Mouse (Mus musculus): ENCODE results near the gene Trp53bp1.

The Trp53bp1 gene

DNA sequence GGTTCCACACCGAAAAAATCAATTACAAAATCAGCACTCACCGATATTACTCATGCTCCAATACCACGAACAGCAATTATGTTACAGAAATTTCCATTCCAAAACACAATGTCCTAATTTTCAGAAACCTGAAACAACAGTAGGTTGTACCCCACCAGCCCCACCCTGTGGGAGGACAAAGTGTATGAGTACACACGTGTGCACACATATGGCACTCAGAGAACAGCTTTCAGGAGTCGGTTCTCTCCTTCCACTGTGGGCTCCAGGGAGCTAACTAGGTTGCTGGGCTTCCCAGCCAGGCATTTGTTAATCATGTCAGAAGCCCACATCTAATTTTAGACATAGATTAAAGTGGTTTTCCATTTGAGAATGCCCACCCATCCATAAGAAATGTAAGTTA, 27.1 kb downstream of the Trp53bp1 start:
- no peak for DNase-seq

DNA sequence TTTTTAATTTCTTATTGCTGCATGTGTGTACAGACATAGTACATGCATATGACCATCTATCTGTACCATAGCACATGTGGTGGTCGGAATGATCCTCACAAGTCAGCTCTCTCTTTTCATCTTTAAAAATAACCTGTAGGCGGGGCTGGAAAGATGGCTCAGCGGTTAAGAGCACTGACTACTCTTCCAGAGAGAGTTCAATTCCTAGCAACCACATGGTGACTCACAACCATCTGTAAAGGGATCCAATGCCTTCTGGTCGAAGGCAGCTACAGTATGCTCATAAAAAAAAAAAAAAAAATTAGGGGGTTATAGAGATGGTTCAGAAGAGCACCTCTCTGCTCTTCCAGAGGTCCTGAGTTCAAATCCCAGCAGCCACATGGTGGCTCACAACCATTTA, 31.8 kb downstream of the Trp53bp1 start:
- DNase-seq, result no peak

DNA sequence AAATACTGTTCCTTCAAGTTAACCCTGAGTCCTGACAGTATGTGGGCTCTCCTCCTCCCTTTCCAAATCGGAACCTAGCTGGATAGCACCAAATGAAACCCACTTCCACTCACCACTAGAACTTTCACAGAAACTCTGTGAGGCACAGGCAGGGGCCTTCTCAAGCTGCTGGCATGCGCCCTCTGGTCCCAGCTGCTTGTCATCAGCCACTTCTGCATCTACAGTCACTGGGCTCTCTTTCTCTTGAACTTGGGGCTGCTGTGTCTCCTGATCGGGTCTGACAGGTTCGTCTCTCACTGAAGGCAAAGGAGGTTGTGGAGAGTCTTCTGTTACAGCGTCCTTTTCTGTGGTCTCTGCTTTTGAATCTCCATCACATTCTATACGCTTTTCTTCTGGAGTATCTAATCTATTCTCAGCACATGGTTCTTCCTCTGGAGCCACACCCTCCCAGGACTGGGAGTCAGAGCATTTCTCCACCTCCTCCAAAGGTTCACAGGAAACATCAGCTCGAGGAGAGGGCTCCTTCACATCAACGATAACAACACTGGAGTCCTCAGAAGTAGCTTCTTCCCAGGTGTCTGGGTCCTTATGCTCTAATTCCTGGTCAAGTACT, 35.6 kb downstream of the Trp53bp1 start:
- no peak for DNase-seq

DNA sequence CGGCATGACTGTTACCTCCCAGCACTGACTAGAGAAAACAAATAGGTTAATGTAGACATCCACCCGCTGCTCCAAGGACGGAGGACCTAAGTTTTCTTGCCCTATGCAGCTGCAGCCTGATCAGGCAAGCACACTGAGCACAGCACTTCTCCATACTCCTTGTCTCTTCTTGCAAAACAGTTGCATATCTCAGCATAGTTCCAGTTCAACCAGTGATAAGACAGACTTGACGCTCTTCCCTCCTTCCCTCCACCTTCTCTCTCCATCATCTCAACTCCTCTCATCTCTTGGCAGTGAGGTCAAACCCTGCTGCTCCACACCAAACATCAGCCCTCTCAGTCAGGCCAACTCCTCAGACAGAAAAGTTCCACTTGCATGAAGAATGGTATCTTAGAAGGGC, 43.1 kb downstream of the Trp53bp1 start:
- no peak for DNase-seq

DNA sequence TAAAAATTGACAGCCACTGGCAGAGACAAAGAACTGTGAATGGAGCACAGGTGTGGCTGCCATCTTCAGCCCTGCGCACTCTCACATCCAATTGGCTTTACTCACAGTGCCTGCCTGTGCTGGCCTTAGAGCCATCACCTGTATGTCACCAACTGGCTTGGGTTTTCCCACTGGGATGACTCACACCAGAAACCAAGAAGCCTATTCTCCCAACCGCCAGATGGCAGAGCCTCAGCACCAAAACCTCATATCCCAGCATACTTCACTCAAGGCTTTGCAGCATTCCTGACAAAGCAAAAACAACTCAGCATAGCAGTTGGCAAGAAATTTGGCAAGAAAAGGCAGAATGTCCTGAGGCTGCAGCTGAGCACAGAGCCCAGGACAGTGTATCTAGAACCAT, 48.2 kb downstream of the Trp53bp1 start:
- DNase-seq, result no peak

DNA sequence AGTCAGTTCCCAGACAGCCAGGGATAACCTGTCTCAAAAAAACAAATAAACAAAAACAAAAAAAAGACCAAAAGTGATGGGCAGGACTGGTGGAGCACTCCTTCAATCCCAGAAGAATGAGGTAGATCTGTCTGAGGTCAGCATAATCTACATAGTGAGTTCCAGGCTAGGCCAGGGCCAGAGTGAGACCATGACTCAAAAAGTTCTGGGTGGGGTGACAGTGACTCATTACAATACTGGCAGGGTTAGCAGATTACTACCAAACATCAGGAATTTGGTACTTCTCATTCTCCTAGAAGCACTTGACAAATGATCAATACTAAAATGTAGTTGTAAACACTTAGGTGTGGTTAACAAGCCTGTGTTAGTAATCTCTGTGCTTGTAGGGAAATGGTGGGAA, 51.2 kb downstream of the Trp53bp1 start:
- no peak for DNase-seq

DNA sequence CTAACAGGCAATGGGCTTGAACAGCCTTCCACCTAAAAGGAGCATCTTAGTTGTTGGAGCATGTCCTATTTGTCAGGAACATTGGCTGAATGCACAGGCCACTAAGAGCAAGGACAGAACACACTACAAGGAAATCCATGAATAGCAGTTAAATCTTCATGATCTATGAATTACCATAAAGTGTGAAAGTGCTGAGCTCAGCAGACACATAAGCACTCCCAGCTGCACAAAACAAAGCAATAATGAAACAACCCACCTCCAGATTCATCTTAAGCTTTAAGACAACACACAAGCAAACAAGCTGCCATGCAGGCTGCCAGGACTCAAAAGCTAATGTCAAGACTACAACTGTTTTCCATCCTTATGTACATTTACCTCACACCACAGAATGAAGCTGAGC, 52.0 kb downstream of the Trp53bp1 start:
- no peak for DNase-seq

DNA sequence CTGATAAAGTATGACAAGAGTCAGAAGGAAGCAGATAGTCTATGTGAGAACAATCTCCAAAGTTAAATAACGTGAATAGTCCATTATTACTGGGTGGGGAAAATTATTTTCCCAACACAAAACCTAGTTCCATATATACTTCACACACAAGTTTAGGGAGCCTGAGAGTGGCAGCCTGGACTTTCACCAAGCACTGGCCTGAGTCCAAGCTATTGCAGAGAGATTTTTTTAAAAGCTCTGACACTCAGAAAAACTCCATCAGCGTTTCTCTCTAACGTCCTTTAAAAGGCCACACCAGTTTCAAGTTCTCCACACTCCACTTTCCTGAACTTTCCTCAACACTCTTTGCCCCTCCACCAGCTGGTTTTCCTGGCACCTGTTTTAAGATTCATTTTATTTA, 56.7 kb downstream of the Trp53bp1 start:
- DNase-seq, result peak; percentile 37 to 54

DNA sequence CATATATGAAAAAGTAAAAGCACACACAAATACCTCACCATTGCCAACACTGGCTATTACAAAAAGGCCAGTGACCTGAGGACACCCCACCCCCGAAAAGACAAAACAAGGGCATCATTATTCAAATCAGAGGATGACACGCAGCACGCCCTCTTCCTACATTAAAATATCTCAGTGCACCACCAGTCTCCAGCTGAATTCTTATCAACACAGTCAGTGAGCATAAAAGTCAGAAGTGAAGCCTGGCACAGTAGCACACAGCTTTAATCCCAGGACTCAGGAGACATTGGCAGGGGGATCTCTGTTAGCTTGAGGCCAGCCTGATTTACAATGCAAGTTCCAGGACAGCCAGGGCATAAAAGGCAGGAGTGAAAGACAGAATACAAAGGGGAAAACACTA, 64.7 kb downstream of the Trp53bp1 start:
- DNase-seq, result no peak

DNA sequence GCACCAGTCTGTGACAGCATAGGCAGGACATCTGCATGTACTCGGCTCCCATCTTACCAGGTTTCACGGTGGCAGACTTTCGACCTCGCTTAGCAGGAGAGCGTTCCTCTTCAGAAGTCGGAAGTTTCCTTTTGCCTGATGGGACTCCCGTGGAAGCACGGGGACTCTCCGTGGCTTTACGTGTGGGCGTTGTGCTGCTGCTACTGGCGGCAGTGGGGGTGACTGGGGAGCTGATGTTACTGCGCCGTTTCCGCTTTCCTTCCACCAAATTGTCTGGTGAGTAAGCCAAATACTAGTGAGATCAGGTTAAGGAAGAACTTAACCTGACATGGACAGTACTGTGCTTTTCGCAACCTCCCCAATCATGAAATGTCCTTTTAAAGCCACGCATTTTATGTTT, 66.9 kb downstream of the Trp53bp1 start:
- DNase-seq, result no peak

DNA sequence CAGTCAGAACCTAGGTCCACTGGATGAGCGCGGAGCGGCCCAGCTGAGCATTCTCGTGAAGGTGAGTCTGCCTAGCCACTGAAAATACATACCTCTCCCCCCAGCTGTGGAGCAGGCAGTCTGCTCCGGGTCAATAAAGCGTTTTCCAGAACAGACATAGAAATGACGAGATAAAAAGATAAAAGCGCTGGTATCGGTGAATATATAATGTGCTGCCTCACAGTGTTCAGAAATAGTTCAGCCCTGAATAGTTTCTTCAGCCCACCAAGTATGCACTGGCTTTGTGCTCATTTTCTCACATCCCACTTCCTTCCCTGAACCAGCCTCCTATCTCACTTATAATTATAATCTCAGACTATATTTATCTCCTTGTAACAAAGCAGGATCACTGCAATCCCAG, 75.7 kb downstream of the Trp53bp1 start:
- no peak for DNase-seq

DNA sequence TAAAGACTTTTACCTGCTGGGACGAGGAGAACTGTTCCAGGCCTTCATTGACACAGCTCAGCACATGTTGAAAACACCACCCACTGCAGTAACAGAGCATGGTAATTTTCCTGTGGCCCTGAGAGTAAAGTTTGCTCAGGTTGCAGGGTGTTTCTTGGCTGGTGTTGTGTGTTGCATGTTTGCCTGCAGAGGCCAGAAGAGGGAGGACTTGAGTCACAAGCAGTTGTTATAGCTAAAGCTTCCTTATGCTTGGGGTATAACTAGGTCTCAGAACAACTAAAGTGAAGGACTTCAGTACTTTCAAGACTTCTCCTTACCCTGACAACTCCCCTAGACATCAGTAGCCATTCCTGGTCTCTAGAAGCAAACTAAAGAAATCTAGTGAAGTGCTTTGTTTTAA, 82.7 kb downstream of the Trp53bp1 start:
- no peak for DNase-seq

DNA sequence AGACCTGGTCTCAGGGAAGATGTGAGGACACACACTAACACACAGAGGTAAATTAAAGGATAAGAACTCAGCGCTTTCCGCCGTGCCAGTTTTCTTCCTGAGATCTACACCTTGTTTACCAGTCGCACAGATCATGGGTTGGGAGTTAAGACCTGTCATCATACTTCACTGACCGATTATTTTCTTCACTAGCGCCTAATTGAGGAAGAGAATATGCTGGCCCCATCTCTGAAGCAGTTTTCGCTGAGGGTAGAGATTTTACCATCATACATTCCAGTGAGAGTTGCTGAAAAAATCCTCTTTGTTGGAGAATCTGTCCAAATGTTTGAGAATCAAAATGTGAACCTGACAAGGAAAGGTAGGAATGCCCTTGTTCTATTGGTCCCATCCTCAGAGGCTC, 87.1 kb downstream of the Trp53bp1 start:
- no peak for DNase-seq

DNA sequence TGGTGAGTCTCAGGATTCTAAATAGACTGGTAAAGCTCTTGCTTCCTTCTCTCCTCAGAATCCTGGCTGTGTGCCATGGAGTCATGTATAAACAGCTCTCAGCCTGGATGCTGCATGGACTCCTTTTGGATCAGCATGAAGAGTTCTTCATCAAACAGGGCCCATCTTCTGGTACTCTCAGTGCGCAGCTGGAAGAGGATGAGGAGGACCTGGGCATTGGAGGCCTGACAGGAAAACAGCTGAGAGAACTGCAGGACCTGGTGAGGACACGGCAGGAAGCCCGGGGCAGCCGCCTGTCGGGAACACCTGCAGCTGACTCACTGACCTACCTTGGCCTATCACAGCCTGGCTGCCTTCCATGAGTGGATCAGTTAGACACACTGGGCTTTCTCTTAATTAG, 87.8 kb downstream of the Trp53bp1 start:
- no peak for DNase-seq

DNA sequence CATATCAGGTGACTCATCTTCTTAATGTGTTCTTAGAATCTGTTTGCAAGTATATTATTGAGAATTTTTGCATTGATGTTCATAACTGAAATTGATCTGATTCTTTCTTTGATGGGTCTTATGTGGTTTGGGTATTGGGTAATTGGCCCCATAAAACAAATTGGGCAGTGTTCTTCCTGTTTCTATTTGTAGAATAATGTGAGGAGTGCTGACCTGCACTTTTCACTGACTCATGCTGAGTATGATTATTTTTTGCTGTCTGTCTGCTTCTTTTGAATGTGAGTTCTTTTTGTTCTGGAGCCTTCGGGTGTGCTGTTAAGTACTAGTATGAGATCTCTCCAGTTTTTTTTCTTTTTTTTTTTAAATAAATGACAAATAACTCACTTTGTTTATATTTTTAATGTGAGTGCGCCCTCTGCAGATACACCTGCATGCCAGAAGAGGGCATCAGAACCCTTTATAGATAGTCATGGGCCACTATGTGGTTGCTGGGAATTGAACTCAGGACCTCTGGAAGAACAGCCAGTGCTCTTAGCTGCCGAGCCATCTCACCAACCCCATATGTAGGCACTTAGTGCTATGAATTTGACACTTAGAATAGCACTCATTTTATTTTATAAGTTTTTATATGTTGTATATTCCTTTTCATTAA, 92.3 kb downstream of the Trp53bp1 start:
- no peak for DNase-seq

DNA sequence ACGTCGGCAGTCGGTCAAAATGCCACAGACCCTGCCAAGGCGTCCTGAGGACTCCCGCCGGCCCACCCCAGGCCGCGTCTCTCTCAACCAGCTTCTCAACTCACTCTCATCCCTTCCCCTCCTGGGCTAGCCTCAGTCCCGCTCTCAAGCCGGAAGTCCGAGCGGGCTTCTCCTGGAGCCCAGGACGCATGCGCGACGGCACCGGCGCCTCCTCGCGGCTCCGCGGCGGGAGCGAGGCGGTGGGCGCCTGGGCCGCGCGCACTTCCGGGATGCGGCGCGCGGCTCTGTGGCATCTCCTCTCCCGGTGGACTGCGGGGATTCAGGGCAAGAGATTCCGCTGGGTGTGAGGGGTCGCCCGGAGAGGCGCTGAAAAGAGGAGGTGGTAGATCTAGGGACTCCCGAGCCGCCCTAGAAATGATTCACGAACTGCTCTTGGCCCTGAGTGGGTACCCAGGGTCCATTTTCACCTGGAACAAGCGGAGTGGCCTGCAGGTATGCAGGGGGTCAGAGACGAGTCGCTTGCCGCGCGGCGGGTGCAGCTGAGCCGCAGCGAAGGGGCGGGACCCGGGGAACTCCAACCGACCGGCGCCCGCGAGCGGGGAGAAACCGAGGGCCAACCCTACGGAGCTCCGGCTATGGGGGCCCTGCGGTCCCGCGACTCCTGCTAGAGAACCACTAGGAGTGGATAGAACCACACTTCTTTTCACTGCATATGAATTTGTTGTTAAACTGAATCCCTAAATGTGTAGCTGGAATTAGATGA, 100.0 kb downstream of the Trp53bp1 start, which contains the start of gene Zscan29:
TSS of gene Zscan29 (minus strand) at position 146 of the 763 bp plus-strand sequence.
- peak; percentile 84 to 85 for DNase-seq

DNA sequence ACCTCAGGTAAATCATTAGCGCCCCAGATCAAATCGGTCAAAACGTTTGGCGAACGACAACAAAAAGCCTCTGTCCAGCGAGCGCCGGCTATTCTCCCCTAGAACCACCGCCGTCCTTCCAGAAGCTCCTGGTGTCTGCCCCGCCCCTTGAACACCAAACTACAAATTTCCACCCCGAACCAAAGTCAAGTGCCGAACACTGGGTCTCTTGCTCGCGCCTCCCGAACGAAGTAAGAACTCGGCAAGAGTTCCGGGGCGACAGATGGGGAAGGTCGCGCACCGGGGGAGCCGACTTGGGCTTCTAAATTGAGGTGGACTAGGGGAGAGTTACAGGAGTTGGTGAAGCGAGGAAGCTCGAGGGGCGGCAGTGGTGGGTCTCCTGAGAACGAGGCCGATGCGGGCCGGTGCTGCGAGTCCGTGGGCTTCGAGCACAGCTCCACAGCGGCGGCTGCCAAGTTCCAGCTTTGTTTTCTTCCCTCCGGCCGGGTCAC, 100.7 kb downstream of the Trp53bp1 start, which contains the start of gene Tubgcp4:
TSS of gene Tubgcp4 (plus strand) at position 174 of the 491 bp plus-strand sequence.
- DNase-seq, result peak; percentile 67 to 73

DNA sequence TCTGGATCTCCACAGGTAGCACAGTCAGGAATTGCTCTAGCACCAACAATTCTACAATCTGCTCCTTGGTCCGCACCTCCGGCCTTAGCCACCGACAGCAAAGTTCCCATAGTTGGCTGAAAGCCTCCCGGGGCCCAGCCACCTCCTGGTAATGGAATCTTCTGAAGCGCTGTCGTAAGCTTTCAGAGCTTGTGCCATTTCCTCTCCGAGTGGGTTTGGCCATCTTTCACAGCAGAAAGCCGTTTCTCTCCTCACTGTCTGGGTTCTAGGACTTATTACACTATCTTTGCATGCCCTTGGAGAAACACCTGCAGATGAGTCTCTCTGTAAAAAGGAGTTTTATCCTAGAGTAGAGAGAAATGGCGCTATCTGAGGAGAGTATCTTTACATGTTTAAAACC, 101.3 kb downstream of the Trp53bp1 start:
- peak; percentile 33 to 58 for DNase-seq

DNA sequence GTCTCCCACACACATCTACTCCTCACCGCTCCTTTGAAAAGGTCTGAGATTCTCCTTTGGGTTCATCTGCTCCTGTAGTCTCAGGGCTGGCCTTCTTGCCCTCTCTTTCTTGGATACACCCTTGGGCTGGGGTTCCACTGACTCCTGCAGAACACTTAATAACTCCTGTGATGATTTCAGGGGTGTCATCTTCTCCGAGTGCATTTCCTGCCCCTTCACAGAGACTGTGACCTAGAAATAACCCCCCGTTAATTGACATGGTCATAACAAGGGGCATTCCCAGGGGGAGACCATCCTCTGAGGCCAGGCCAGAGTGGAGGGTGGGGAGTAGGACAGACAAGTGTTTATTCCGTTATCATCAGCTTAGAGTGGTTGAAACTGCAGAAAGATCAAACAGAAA, 102.0 kb downstream of the Trp53bp1 start:
- no peak for DNase-seq

DNA sequence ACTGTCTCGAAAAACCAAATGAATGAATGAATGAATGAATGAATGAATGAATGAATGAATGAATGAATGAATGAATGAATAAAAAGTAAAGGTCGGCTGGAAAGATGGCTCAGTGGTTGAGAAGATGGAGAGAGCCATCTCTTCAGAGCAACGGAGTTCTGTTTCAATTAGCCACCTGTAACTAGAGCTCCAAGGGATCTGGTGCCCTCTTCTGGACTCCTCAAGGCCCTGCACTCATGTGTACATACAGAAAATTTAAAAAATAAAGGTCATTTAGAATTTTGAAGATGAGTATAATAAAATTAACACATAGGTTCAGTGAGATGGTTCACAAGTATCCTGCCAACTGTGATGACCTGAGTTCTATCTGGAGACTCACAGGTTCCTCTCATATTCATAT, 118.1 kb downstream of the Trp53bp1 start:
- DNase-seq, result no peak

DNA sequence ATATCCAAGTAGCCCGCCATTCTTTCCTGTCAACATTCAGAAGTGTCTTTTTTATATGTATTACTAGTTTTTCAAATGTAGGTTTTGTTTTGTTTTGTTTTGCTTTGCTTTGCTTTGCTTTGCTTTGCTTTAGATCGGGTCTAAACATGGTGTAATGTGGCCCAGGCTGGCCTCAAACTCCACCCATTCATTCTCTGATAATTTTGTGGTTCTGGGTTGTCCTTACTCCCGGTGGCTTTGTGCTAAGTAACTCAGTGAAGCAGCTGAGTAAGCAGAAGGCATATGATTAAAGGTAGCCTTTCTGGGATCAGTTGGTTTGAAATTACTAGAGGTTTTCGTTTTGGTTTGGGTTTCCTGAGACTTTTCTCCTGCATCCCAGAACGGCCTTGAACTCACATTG, 121.5 kb downstream of the Trp53bp1 start:
- no peak for DNase-seq

All from kidney, adult 8-10 months (tissue).